Mouse (Mus musculus) intestine, embryonic 16.5 days (tissue): Measurements from ENCODE around the gene Nol4l. TPM values are rescaled to one million over a fixed set of nuclear protein-coding genes. Genes with fewer than 3 reads are reported as not detected.

Source experiments
- ATAC-seq: fragments of 200-750 bp; cut with Nextera tagmentation; 2 replicates; pipeline ENCODE4 v1.8.0; 2017; ENCODE audit warnings: moderate TSS enrichment, moderate library complexity
- H3K27ac ChIP-seq: fragments of 300-500 bp; sonication (generic); 2 replicates; pipeline ENCODE4 v1.5.1; 2014; ENCODE audit warnings: mild to moderate bottlenecking, low read length
- H3K27me3 ChIP-seq: fragments of 300-500 bp; sonication (generic); replicated peaks from 2 replicates; pipeline ENCODE4 v1.6.1; 2014; ENCODE audit warnings: low read length, control low read depth, mixed read lengths; ENCODE audit not compliant: control insufficient read depth, insufficient read depth
- H3K36me3 ChIP-seq: fragments of 300-500 bp; sonication (generic); 2 replicates; pipeline ENCODE4 v1.6.1; 2014; ENCODE audit warnings: low read length, control low read depth; ENCODE audit not compliant: control insufficient read depth, insufficient read depth
- H3K4me1 ChIP-seq: fragments of 300-500 bp; sonication (generic); 2 replicates; pipeline ENCODE4 v1.6.1; 2014; ENCODE audit warnings: low read length, control low read depth, mixed read lengths; ENCODE audit not compliant: control insufficient read depth, insufficient read depth
- H3K4me2 ChIP-seq: fragments of 300-500 bp; sonication (generic); 2 replicates; pipeline ENCODE4 v1.6.1; 2014; ENCODE audit warnings: low read depth, low read length, control low read depth
- H3K4me3 ChIP-seq: fragments of 300-500 bp; sonication (generic); 2 replicates; pipeline ENCODE4 v1.5.1; 2014; ENCODE audit warnings: mild to moderate bottlenecking, low read length
- H3K9ac ChIP-seq: fragments of 300-500 bp; sonication (generic); 2 replicates; pipeline ENCODE4 v1.6.1; 2014; ENCODE audit warnings: low read depth, low read length
- H3K9me3 ChIP-seq: fragments of 300-500 bp; sonication (generic); 2 replicates; pipeline ENCODE4 v1.6.1; 2016; ENCODE audit warnings: low read length, control low read depth; ENCODE audit not compliant: control insufficient read depth
- WGBS: fragments of 180-500 bp; shearing (Covaris S2); extraction: QIAGEN DNeasy Blood & Tissue Kit; methylation state at CpG from one replicate; pipeline ENCODE4 v1.1.7; 2014; 5-methylcytosine and 5-hydroxymethylcytosine counted together
- polyA plus RNA-seq: library from polyadenylated mRNA; unstranded; fragments of >200 nt; fragmentation: Nextera tagmentation; extraction: Ambion mirVana; gene quantifications from 2 replicates; pipeline ENCODE4 v1.2.1, GENCODE M21; 2015

Nol4l gene
- polyA plus RNA-seq, 1 experiment from 2014 or later, result 28.6 TPM

- Histone ChIP-seq H3K36me3 (no peaks in the 10 kb centered on the region), H3K27me3 (no peaks in the 10 kb centered on the region), H3K4me2 (peak overlapping the region; percentile 24), H3K9me3 (no peaks in the 10 kb centered on the region), H3K27ac (peak overlapping the region; percentile 82), H3K4me3 (peak overlapping the region; percentile 23; the same call in 1 of the 2 replicates), H3K9ac (peak overlapping the region; percentile 16), H3K4me1 (peaks cover 31% of the 10 kb centered on the region)
- WGBS, result 7% methylated on average over 21 of the region's 21 CpGs
- peak; percentile 84 for ATAC-seq
These were observed 31.1 kb upstream of the Nol4l start for GRCm38 (mm10) chr2:153560664-153561541.

- ATAC-seq, result no peak
- 60% methylated on average over 8 of the region's 8 CpGs for WGBS
- H3K9ac ChIP-seq, result no peak overlapping the region
- peaks cover 31% of the 10 kb centered on the region for H3K4me1 ChIP-seq
- no peaks in the 10 kb centered on the region for H3K27me3 ChIP-seq
- no peak overlapping the region for H3K27ac ChIP-seq
- H3K9me3 ChIP-seq, result no peaks in the 10 kb centered on the region
- H3K4me3 ChIP-seq, result no peak overlapping the region
- H3K4me2 ChIP-seq, result no peak overlapping the region
- H3K36me3 ChIP-seq, result no peaks in the 10 kb centered on the region
These were observed 29.9 kb upstream of the Nol4l start for GRCm38 (mm10) chr2:153559613-153560152.

- H3K27me3 ChIP-seq, result no peaks in the 10 kb centered on the region
- no peak for ATAC-seq
- no peak overlapping the region for H3K4me2 ChIP-seq
- no peaks in the 10 kb centered on the region for H3K36me3 ChIP-seq
- H3K9me3 ChIP-seq, result no peaks in the 10 kb centered on the region
- H3K4me3 ChIP-seq, result no peak overlapping the region
- H3K27ac ChIP-seq, result no peak overlapping the region
- H3K9ac ChIP-seq, result no peak overlapping the region
- 59% methylated on average over 6 of the region's 6 CpGs for WGBS
- peaks cover 31% of the 10 kb centered on the region for H3K4me1 ChIP-seq
These were observed 28.7 kb upstream of the Nol4l start for GRCm38 (mm10) chr2:153558464-153558863.

- Histone ChIP-seq H3K27ac (no peak overlapping the region), H3K4me2 (no peak overlapping the region), H3K27me3 (no peaks in the 10 kb centered on the region), H3K9me3 (no peaks in the 10 kb centered on the region), H3K4me1 (peaks cover 31% of the 10 kb centered on the region), H3K9ac (no peak overlapping the region), H3K36me3 (no peaks in the 10 kb centered on the region), H3K4me3 (no peak overlapping the region)
- no peak for ATAC-seq
- 79% methylated on average over 4 of the region's 4 CpGs for WGBS
These were observed 27.5 kb upstream of the Nol4l start for GRCm38 (mm10) chr2:153557259-153557658.

GRCm38 (mm10) chr2:153556208-153556607 lies 26.4 kb upstream of the Nol4l start:
- no peak overlapping the region for H3K27ac ChIP-seq
- no peaks in the 10 kb centered on the region for H3K27me3 ChIP-seq
- no peak overlapping the region for H3K4me2 ChIP-seq
- no peaks in the 10 kb centered on the region for H3K36me3 ChIP-seq
- no peaks in the 10 kb centered on the region for H3K9me3 ChIP-seq
- H3K4me1 ChIP-seq, result peaks cover 25% of the 10 kb centered on the region
- no peak overlapping the region for H3K4me3 ChIP-seq
- ATAC-seq, result no peak
- no peak overlapping the region for H3K9ac ChIP-seq
- whole genome bisulfite sequencing, result 53% methylated on average over 9 of the region's 9 CpGs

GRCm38 (mm10) chr2:153554543-153554942 lies 24.8 kb upstream of the Nol4l start:
- Histone ChIP-seq H3K27ac (no peak overlapping the region), H3K9ac (no peak overlapping the region), H3K36me3 (no peaks in the 10 kb centered on the region), H3K27me3 (no peaks in the 10 kb centered on the region), H3K4me3 (no peak overlapping the region), H3K4me1 (peaks cover 11% of the 10 kb centered on the region), H3K9me3 (no peaks in the 10 kb centered on the region), H3K4me2 (no peak overlapping the region)
- no peak for ATAC-seq
- WGBS, result 75% methylated on average over 7 of the region's 7 CpGs

GRCm38 (mm10) chr2:153549486-153549885 lies 19.7 kb upstream of the Nol4l start:
- Histone ChIP-seq H3K36me3 (no peaks in the 10 kb centered on the region), H3K27me3 (no peaks in the 10 kb centered on the region), H3K9ac (peak overlapping the region; percentile 33; the same call in 1 of the 2 replicates), H3K4me3 (no peak overlapping the region), H3K4me1 (peaks cover 31% of the 10 kb centered on the region), H3K4me2 (no peak overlapping the region), H3K27ac (0 out of 2 replicates have a peak overlapping the region, but pooled peaks have one; percentile 24), H3K9me3 (no peaks in the 10 kb centered on the region)
- ATAC-seq, result peak; percentile 48
- 60% methylated on average over 8 of the region's 8 CpGs for WGBS

- WGBS, result 38% methylated on average over 14 of the region's 14 CpGs
- no peak overlapping the region for H3K27ac ChIP-seq
- no peak for ATAC-seq
- no peaks in the 10 kb centered on the region for H3K27me3 ChIP-seq
- H3K4me3 ChIP-seq, result no peak overlapping the region
- H3K36me3 ChIP-seq, result no peaks in the 10 kb centered on the region
- H3K9ac ChIP-seq, result no peak overlapping the region
- no peaks in the 10 kb centered on the region for H3K9me3 ChIP-seq
- H3K4me2 ChIP-seq, result no peak overlapping the region
- H3K4me1 ChIP-seq, result peaks cover 31% of the 10 kb centered on the region
These were observed 18.6 kb upstream of the Nol4l start for GRCm38 (mm10) chr2:153548221-153548923.

- peak; percentile 9; the same call in 1 of the 2 replicates for ATAC-seq
- Histone ChIP-seq H3K4me1 (peaks cover 31% of the 10 kb centered on the region), H3K4me2 (no peak overlapping the region), H3K4me3 (no peak overlapping the region), H3K36me3 (no peaks in the 10 kb centered on the region), H3K27ac (no peak overlapping the region), H3K9me3 (no peaks in the 10 kb centered on the region), H3K27me3 (no peaks in the 10 kb centered on the region), H3K9ac (no peak overlapping the region)
- WGBS, result 69% methylated on average over 3 of the region's 3 CpGs
These were observed 17.9 kb upstream of the Nol4l start for GRCm38 (mm10) chr2:153547633-153548032.
